Mouse (Mus musculus) megakaryocyte, embryonic 14.5 days (primary cell): ENCODE data around the gene Itih5.

Source experiments
- FLI1 ChIP-seq: IDR thresholded peaks from 2 replicates; pipeline ENCODE4 v1.6.1; 2012; ENCODE audit warnings: low read length, inconsistent platforms, mixed read lengths
- GATA1 ChIP-seq: IDR thresholded peaks from 3 replicates; pipeline ENCODE4 v1.6.1; 2012; ENCODE audit warnings: mixed read lengths, low read length, inconsistent platforms, borderline replicate concordance

GRCm38 (mm10) chr2:10131296-10131695 is 22.1 kb upstream of the Itih5 start, which contains the start of gene Itih2:
- no peak for TF ChIP-seq FLI1
- no peak for TF ChIP-seq GATA1
